Mouse (Mus musculus) forelimb bud, embryonic 11.5 days (tissue): Measurements from ENCODE around the gene Cryz.
"Not testable (repeated sequence)": the region's sequence is repeated elsewhere in the genome, so short reads cannot be mapped to it uniquely, and the experiment has no call there.

Source experiments
- DNase-seq: peaks from one replicate; pipeline ENCODE4 v3.0.0-alpha.2; 2012; ENCODE audit warnings: low read depth, low spot score

The Cryz gene

GRCm38 (mm10) chr3:154611888-154612287, 15.4 kb downstream of the Cryz start:
- DNase-seq = no peak

- DNase-seq = no peak
Observed at GRCm38 (mm10) chr3:154614771-154615170, 18.3 kb downstream of the Cryz start.

- no peak for DNase-seq
Observed at GRCm38 (mm10) chr3:154615304-154615703, 18.8 kb downstream of the Cryz start.

GRCm38 (mm10) chr3:154616106-154616505, 19.6 kb downstream of the Cryz start:
- no peak for DNase-seq

- no peak for DNase-seq
Observed at GRCm38 (mm10) chr3:154628284-154628683, 31.8 kb downstream of the Cryz start.

- DNase-seq = not testable (repeated sequence)
Observed at GRCm38 (mm10) chr3:154631281-154631680, 34.8 kb downstream of the Cryz start.

GRCm38 (mm10) chr3:154633091-154633490, 36.6 kb downstream of the Cryz start:
- DNase-seq = no peak

- DNase-seq = no peak
Observed at GRCm38 (mm10) chr3:154646638-154647442, 50.3 kb downstream of the Cryz start.

GRCm38 (mm10) chr3:154647443-154647780, 50.9 kb downstream of the Cryz start:
- DNase-seq = no peak

GRCm38 (mm10) chr3:154649411-154650285, 53.1 kb downstream of the Cryz start:
- DNase-seq = no peak

GRCm38 (mm10) chr3:154651192-154651821, 54.8 kb downstream of the Cryz start:
- no peak for DNase-seq

- DNase-seq = peak; percentile 71
Observed at GRCm38 (mm10) chr3:154652581-154653420, 56.3 kb downstream of the Cryz start.

- DNase-seq = no peak
Observed at GRCm38 (mm10) chr3:154653454-154653853, 56.9 kb downstream of the Cryz start.

GRCm38 (mm10) chr3:154654284-154654683, 57.8 kb downstream of the Cryz start:
- no peak for DNase-seq

- DNase-seq = no peak
Observed at GRCm38 (mm10) chr3:154654901-154655300, 58.4 kb downstream of the Cryz start.

GRCm38 (mm10) chr3:154655711-154656110, 59.2 kb downstream of the Cryz start:
- no peak for DNase-seq

- no peak for DNase-seq
Observed at GRCm38 (mm10) chr3:154663545-154663944, 67.0 kb downstream of the Cryz start, which contains the start of gene Erich3. Gene Erich3, plus strand, starts transcription at chr3:154663859.

- DNase-seq = no peak
Observed at GRCm38 (mm10) chr3:154663976-154664581, 67.6 kb downstream of the Cryz start.

GRCm38 (mm10) chr3:154664636-154665035, 68.1 kb downstream of the Cryz start:
- DNase-seq = no peak

- no peak for DNase-seq
Observed at GRCm38 (mm10) chr3:154668485-154668884, 72.0 kb downstream of the Cryz start.

GRCm38 (mm10) chr3:154670584-154670983, 74.1 kb downstream of the Cryz start:
- no peak for DNase-seq
